Mouse (Mus musculus) lung, postnatal 36 days (tissue): ENCODE results near the gene Zfp740.

Source experiments
- DNase-seq: peaks from one replicate; pipeline ENCODE4 v3.0.0; 2022; ENCODE audit warnings: mixed read lengths

Zfp740 gene

DNA sequence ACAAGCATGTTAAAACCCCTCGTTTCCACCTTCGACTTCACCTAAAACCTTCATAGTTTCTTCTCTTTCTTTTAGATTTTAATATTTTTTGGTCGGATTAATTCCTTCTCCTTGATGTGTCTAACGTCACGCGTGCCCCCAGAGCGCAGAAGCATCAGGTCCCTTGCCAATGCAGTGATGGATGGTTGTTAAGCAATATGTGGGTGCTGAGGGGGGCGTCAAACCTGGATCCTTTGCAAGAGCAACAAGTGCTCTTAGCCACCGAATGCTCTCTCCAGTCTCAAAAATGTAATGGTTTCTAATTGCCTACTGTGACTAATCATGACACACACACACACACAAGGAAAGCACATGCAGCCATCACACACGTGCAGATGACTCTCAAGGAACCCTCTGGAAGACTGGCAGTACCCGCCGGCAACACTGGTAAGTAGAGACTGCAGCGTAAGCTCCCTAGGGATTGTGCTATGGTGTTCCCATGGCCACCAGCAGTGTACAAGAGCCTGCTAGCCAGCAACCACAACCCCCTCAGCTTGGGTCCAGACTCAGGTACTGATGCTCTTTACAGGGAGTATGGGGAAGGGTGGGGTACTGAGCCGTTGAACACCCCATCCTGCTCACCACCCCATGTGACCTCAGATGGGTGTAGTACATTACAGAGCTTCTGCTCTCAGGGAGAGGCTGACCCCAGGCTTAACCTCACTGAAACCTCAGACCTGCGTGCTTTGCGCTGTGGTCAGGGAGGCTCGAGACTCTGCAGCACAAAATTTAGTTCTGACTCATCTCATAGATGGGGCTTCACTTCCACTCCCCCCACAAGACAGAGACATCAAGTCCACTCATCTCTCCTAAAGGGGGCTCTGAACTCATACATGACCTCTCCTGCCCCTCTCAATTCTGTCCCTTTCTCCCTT, 27.6 kb downstream of the Zfp740 start:
- peak; percentile 38 for DNase-seq

DNA sequence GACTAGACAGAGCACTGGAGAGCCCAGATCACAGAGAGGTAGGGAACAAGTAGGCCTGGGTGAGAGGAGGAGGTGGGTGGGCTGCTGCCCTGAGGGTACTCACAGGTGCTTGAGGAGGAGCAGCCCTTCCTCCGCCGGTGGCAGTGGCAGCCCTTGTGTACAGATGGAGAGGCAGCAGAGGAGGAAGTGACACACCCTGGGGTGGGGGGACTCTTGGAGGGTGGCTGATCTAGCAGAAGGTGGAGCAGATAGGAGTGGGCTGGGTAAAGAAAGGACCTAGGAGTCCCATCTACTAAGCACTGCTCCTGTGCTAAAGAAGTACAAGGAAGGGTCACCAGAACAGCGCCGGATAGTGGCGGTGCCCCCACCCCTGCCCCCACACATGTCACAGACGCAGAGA, 28.7 kb downstream of the Zfp740 start, which contains the start of gene Itgb7:
Itgb7 (minus strand) TSS at position 197 of the 400 bp plus-strand sequence.
- peak; percentile 61 for DNase-seq

DNA sequence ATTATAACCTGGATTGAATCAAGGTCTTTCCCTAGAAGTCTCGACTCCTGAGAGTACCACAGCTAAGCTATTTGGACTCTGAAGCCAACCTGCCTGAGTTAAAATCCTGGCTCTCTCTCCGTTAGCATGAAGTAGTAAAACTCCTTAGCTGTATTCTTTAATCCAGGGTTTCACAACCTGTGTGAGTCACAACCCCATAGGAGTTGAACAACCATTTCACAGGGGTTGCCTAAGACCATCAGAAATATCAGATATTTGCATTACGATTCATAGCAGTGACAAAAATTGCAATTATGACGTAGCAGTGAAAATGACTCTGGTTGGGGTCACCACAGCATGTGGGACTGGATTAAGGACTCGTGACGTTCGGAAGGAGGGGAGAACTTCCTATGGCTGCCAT, 29.7 kb downstream of the Zfp740 start:
- no peak for DNase-seq

DNA sequence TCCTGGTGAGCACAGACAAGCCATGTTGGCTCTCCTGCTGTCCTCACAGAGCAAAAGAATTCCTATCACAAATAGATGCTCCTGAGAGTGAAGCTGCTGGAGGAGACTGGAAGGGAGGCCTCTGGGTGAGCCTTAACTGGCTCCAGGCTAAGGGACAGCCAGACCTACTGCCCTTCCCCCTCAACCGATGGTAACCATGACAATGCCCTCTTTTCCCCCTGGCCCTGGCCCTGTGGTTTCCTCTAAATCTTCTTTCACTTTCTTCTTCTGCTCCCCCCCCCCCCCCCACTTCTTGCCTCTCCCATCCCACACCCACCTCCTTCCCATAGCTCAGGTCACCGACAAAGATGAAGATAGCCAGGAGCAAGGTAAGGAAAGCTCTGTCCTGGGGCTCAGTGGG, 30.8 kb downstream of the Zfp740 start:
- DNase-seq = no peak

DNA sequence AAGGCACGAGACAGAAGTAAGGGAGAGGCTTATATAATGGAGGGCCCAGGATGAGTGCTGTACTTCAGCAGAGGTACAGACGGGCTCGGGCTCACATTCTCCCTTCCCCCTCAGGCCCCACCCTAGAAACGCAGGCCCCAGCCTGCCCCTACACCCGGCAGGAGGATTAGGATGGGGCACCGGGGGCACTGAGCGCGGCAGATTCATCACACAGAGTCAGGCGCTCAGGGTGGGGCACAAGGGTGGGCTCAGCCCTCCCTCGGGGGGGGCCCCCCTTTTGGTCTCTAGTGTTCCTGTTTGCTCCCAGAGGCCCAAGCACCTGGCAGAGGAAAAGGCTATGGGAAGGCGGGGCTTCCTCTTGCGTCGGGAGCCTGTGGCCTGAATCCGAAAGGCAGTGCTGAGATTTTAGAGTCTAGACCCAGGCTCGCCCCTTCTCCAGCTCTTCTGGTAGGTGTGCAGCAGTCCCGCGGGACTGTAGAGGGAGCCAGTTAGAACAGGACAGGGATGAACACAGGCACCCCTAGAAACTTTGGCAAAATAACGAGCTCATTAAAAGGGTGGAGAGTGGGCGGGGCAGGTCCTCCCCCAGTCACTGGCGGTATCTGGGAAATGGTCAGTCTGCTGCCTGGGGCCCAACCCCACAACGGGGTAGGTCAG, 32.5 kb downstream of the Zfp740 start:
- DNase-seq = peak; percentile 73

DNA sequence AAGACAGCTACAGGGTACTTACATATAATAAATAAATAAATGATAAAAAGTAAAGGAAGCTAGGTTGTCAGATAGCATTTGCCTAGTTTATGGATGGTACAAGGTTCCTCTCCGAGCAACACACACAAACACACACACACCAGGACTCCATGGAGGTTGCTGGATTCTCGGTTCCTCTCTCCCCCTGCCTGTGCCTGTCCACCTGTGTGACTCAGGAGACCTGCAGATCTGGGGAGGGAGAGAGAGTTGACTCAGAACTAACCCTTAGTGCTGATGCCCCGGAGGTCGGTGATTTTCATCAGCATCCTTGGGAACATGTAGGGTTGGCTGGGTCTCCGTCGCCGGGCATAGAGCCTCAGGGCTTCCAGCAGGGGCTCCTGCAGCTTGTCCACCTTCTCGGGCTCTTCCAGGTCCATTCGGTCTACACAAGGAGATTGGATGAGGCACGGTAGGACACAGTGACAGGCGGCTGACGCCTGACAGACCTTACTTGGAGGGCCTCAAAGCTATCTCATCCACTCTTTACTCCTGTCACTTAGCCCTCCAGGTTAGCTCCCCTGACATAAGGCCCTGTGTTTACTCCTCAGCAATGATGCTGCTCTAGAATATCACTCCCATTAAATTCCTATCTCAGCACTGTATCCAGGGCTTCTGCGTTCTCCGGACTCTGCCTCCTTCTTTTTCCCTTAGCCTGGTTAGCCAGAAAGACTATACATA, 35.7 kb downstream of the Zfp740 start:
- DNase-seq = no peak

DNA sequence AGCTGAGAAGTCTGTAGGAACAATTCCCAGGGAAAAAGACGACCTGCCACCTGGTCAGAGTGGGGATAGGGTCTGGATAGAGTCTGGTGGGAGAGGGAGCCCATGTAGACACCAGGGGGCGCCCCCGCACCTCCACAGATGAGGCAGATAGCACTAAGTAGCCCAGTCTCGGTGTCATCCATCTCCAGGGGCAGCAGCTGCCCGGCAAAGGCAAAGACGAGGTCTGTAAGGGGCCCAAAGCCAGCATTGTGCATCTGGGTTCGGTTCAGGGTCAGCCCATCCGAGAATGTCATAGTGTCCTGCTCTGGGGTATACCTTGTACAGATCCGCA, 36.2 kb downstream of the Zfp740 start:
- DNase-seq = peak; percentile 91

DNA sequence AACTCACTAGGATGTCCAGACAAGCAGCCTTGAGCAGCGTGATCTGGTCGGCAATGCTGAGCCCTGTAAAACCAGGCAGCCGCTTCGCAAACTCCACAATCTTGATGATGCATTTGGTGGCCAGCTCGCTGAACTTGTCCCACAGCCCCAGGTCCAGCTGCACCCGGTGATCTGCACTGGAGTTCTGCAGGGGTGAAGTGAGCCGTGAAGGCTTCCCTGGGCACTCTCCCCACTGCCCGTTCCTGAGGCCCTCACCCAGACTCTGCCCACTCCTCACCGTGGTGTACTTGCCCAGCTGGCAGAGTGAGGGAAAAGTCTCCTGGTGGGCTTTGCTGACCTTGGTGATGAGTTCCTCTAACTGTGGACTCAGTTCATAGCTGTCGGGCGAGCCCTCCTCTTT, 36.8 kb downstream of the Zfp740 start:
- no peak for DNase-seq

DNA sequence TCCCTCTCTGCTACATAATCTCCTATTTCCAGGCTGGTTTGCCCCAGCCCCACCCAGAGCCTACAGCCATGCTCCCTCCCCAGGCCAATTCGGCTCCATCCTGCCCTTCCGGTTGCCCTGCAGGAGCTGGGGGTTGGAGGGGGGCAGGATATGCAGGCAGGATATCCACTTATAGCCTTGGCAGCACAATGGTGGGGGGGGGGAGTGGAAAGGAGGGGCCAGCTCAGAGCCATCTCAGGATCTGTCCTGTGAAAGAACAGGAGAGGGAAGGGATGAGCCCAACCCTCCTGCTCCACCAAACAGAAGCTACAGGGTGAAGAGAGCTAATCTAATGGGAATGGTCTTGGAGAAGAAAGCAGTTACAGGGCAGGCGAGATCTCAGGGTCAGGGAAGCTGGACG, 37.6 kb downstream of the Zfp740 start:
- peak; percentile 83 for DNase-seq

DNA sequence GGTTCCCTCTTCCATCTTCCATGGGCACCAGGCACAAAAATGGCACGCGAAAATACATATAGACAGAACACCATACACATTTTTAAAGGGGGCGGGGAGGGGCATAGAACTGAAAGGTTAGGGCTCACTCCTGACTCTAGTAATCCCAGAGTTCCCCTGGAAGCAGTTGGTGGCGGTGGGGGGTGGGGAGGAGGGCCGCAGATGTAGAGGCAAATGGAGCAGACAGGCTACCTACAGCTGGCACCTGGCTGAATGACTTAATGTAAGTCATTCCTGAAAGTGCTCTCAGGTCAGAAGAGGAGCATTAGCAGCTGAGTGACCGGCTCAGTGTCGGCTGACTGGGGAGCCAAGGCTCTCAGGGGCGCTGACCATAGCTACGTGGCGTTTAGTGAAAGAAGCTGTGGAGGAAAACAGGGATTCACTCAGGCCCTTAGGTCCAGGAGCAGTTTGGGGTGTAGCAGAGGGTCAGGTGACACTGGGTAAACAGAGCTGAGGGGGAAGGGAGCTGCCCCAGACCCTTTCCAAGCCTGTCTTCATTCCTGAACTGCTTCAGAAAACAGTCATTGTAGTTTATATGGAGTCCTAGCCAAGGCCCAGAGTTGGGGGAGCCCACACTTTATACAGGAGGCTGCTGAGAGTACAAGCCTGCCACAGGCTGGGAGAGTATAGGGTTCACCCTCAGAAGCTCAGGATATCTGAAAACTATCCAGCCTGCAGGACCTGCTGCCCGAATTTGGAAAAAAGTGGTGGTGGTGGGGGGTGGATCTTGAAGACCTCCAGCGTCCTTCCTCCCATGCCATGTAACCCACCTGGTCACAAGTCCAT, 39.6 kb downstream of the Zfp740 start:
- no peak for DNase-seq

DNA sequence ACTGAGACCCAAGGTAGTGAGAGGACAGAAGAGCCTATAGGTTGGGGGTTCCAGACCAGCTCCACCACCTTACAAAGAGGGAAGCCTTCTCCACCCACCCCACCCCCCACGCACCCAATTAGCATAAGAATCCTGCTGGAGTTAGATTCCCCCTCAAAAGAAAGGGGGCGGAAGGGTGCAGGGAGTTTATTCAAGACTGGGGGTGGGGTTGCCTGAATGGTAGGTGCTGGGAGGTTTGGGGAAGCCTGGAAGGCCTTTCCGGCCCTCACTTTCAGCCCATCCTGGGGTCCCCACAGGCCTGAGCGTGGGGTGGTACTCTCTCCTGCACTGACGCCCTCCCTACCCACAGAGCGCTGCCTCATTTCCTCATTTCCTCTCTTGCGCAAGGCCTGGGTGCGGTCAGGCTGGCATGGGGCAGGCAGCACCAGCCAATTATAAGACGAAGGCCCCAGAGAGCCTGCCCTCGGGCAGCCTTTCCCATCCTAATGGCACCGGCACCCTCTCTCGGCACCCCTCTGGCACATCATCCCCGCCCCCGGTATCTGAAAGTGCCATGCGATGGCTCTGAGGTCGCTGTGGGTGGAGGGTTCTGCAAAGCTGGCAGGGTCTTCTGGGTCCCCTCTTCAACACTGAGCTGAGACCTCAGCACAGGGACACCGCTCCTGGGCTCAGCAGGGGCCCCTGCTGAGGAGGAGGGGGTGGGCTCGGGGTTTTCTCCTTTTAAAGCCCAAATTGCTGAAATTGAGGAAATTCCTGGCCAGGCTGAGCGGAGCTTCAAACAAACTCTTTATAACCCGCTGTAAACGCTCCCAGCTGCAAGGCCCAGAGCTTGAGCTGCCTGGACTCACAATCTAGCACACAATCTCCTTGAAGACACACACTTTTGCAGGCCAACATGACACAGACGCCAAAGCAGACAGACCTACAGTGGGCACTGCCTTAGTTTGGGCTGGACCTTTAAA, 40.5 kb downstream of the Zfp740 start:
- DNase-seq = peak; percentile 95

DNA sequence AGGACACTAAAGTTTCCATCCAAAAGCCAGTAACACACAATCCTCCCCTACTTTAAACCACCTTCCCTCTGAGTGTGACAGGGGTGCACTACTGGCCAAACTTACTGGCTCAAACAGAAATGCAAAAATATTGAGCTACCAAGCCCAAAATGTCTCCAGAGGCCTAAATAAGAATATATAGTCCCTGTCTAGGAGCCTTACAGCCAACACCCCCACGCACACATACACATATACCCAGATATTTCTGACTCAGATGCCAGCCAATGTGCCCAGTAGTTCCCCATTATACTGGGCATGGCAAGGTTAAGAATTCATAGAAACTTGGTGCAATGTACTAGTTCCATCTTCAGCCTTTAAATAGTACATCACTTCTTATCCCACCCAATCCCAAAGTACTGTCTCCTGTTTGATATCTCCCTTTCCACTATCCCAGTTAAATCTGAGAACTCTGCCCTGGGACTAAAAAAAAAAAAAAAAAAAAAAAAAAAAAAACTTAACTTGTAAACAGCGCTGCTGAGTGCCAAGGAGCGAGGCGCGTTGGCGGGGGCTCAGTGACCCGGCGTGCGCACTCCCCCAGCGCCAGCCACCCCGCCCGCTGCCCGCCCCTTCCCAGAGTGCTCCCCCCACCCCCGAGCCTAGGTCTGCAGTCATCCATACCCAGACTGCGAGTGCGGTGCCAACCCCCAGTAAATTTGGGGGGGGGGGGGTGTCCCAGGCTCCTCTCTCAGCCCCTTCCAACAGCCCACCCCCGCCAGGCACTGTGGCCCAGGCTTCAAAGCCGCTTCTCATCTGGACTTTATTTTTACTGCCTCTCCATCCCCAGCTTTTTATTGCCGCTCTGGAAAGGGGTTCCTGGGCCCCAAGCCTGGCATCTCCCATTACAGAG, 41.5 kb downstream of the Zfp740 start:
- DNase-seq = peak; percentile 61

DNA sequence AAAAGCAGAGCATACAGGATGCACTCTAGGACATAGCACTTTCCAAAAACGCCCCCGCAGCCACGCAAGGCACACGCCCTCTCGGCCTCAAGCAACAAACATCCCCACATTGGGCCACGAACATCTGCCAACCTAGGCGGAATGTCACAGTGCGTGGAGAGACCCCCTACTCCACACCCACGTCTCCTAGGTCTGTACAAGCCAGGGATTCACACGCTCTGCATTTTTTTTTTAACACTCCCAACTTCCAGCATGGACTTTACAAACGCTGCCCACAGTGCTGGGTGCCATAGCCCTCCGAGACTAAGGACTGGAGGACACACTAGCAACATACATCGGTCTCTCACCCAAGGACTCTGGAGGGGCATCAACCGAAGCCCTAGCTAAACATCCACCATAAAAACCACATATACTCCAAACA, 42.4 kb downstream of the Zfp740 start:
- peak; percentile 56 for DNase-seq

DNA sequence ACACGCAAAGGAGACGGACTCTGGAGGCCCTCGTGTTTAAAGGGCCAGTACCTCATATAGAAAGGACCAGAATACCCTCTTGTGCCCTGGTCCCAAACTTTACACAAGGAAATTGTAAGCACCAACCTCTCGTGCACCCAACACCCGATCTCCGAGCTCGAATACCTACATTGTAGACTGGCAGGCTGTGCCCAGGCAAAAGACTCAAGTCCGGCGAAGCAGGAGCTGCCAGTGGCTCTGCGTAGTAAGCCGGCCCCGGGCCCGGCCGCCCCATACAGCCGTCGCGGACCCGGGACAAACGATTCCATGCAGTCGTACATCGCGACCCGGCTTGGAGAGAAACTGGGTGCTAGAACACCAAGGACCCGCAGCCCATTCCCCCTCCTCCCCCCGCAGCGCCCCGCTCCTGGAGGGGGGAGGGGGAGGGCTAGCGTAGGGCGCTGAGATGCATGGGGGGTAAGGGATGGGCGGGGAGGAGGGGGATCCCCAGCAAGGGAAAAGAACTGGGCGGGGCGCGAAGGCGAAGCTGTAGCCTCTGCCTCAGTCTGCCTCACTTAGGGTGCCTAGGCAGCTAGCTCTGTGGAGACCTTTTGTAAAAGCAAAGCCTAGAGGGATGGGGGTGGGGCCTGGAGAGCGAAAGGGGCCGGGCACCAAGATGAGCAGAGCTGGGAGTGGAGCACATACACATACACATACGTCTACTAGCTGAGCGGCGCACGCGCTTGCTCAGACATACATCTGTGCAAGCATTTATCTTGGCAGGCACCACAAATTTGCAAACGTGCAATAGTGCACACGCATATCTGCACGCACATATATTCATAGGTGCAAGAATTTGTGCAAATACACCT, 43.1 kb downstream of the Zfp740 start:
- DNase-seq = peak; percentile 90

DNA sequence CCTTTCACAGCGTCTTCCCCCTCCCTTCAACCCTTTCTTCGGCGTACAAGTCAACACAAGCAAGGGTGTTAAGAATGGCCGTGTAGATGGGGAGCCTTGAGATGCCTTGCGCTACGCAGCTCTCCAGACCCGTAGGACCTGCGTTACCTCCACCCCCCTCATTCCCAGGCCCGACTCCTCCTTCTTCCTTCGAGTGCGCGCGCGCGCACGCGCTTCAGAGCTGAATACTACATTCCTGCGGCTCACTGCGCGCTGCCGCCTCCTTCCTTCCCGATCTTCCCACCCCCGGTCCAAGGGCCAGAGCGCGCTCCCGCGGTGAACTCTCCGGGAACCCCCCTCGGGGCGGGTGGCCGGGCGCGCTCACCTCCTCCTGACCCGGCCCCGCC, 43.8 kb downstream of the Zfp740 start:
- peak; percentile 99 for DNase-seq

DNA sequence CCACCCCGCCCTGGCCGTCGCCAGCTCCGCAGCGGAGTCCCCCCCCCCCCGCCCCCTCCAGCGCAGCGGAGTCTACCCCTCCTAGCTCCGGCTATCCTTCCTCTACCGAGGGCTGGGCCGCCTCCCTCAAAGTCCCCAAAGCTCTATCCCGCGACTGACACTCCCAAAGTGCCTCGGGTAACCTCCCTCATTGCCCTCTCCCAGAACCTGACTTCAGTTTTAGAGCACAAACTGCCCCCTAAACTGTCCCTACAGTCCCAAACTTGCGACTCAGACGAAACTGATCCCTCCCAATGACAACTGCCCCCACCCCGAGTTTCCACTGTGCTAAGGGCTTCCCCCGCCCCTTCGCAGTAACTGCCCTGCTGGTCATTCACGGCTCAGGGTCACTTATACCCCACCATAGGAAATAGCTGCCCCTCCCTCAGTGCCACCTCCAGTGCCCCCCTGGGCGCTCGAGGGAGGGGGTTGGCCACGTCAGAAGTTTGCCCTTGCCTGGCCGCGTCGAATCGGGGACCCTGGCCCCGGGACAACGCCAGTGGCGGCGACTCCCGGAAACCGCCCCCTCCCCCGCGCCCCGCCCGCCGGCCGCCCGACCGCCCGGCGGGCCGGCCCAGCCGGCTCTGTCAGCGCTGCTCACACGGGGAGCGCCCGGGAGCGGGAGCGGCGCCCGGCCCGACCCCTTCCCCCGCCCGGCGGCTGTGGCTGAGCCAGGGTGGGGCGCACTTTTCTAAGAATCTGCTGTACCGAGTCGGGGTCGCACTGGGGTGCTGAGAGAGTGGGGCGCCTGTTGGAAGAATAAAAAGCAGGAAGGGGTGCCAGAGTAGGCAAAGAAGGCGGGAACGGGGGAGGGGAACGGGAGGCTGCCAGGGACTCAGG, 44.4 kb downstream of the Zfp740 start:
- DNase-seq = peak; percentile 83

DNA sequence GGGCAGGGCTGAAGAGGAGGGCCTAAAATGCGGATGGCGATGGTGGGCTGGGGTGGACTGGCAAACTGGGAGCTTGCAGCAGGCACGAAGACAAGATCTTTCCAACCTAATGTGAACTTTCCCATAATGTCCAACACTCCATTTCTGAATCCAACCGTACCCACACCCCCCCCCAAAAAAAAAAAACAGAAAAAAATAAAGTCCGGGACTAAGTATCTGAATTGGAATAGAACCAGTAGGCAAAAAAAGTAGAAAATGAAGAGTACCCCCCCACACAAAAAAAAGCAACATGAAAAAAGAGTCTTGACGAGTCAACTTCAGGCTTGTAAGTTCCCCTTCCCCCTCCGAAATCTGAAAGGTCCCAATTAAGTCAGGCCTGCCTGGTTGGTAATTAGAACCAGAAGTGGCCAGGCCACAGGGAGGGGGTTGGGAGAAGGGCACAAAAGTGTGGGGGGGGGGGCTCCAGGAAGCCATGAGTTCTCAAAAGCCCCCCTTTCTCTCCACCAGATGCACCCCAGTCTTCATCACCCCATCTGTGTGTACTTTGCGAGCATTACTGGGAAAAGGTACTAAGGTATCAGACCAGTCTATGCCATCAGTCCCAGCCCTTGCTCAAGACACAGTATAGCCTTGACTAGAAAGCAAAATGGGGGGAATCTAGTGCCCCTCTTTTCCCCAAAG, 45.2 kb downstream of the Zfp740 start:
- no peak for DNase-seq

DNA sequence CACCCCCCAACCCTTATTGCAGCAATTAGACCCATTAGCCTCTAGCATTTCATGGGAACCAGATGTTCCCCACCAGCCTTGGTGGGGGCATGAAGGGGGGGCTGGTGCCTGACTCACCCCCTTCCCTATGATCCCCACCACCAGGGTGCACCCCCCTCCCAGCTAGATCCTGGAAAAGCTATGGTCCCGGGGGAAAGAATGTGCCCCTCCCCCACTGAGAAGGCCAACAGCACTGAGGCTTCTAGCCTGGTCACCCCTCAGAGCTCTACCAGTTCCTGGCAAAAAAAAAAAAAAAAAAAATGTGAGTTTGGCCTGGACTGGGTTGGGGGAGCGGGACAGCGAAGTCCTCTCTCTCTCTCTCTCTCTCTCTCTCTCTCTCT, 45.8 kb downstream of the Zfp740 start:
- DNase-seq = peak; percentile 41
